Mouse (Mus musculus) G1E (cell line): ENCODE results near the gene Sc5d. TPM values are rescaled to one million over a fixed set of nuclear protein-coding genes. Genes with fewer than 3 reads are reported as not detected.
A peak's percentile ranks its signal among the peaks of the same experiment; 100 is the strongest.

Experiments used
- ATAC-seq: 2 replicates; pipeline ENCODE4 v1.8.0; 2016; ENCODE audit warnings: mild to moderate bottlenecking; ENCODE audit not compliant: insufficient number of reproducible peaks, poor library complexity, low FRiP score, severe bottlenecking; ENCODE audit errors: extremely low read depth
- DNase-seq: peaks from one replicate; pipeline ENCODE4 v3.0.0; 2012; ENCODE audit warnings: low spot score
- H3K27me3 ChIP-seq: 2 replicates; pipeline ENCODE4 v1.6.1; 2012; ENCODE audit warnings: mild to moderate bottlenecking, low read length, inconsistent platforms; ENCODE audit not compliant: insufficient read depth
- H3K36me3 ChIP-seq: replicated peaks from 2 replicates; pipeline ENCODE3; 2012; ENCODE audit warnings: mild to moderate bottlenecking, inconsistent platforms
- H3K4me1 ChIP-seq: 2 replicates; pipeline ENCODE4 v1.6.1; 2012; ENCODE audit warnings: low read depth, low read length, inconsistent platforms, mixed read lengths; ENCODE audit not compliant: insufficient read depth
- H3K4me3 ChIP-seq: 2 replicates; pipeline ENCODE4 v1.5.1; 2012; ENCODE audit warnings: low read depth, mild to moderate bottlenecking, inconsistent platforms, low read length, moderate library complexity, mixed read lengths
- H3K9me3 ChIP-seq: replicated peaks from 2 replicates; pipeline ENCODE4 v1.6.1; 2012; ENCODE audit warnings: inconsistent platforms
- CTCF ChIP-seq: IDR thresholded peaks from 2 replicates; pipeline ENCODE4 v1.5.1; 2012; ENCODE audit warnings: low read depth, low read length, inconsistent platforms, mixed read lengths
- GATA1 ChIP-seq: IDR thresholded peaks from 2 replicates; pipeline ENCODE4 v1.6.1; 2012; ENCODE audit warnings: borderline replicate concordance, low read length, inconsistent platforms, mixed read lengths
- GATA2 ChIP-seq: IDR thresholded peaks from 2 replicates; pipeline ENCODE4 v1.6.1; 2012; ENCODE audit warnings: low read depth, low read length, inconsistent platforms, borderline replicate concordance
- POLR2AphosphoS5 ChIP-seq: IDR thresholded peaks from 2 replicates; pipeline ENCODE4 v1.6.1; 2012; ENCODE audit warnings: low read depth, low read length, inconsistent platforms; ENCODE audit not compliant: insufficient replicate concordance
- TAL1 ChIP-seq: conservative IDR thresholded peaks from 2 replicates; pipeline ENCODE4 v1.6.1; 2012; ENCODE audit warnings: low read depth, low read length, inconsistent platforms, mixed read lengths
- polyA plus RNA-seq: library from polyadenylated mRNA; stranded (reverse); fragments of >175 nt; gene quantifications from 2 replicates; pipeline ENCODE4 v1.2.3, GENCODE M21; 2012
- total RNA-seq, 2 experiments: library from RNA; stranded (forward) in 1 of 2; stranded (reverse) in 1 of 2; fragments of 200-1000 nt in 1 of 2; fragments of >200 nt in 1 of 2; fragmentation: Nextera tagmentation in 1 of 2; gene quantifications; 2 replicates each; pipeline ENCODE4 v1.2.3; 2014 to 2017

Gene Sc5d
- total RNA-seq (2014; fragmentation: Nextera tagmentation) = 64.7 and 72.7 TPM in 2 replicates
- 97.9 and 113 TPM in 2 replicates for total RNA-seq (2017)
- 2.5 and 5.1 TPM in 2 replicates for polyA plus RNA-seq

- peaks cover 37% of the 10 kb centered on the region for H3K36me3 ChIP-seq
- TF ChIP-seq GATA2 (no peak), CTCF (no peak), TAL1 (no peak)
- peak; percentile 94 for ATAC-seq
Measured at GRCm38 (mm10) chr9:42264145-42264544, at the start of gene Sc5d. Gene Sc5d (minus strand): TSS chr9:42264256.

GRCm38 (mm10) chr9:42311311-42311710, 47.3 kb upstream of the Sc5d start:
- no peak for TF ChIP-seq GATA1
- TF ChIP-seq POLR2AphosphoS5 = no peak
- TF ChIP-seq CTCF = no peak
- no peak for TF ChIP-seq TAL1
- no peak for TF ChIP-seq GATA2
- H3K36me3 ChIP-seq = no peaks in the 10 kb centered on the region
- H3K4me3 ChIP-seq = no peak overlapping the region
- no peak for DNase-seq
- ATAC-seq = no peak
- H3K27me3 ChIP-seq = peaks cover 10% of the 10 kb centered on the region
- no peaks in the 10 kb centered on the region for H3K4me1 ChIP-seq
- H3K9me3 ChIP-seq = no peaks in the 10 kb centered on the region

More at GRCm38 (mm10) chr9:42264145-42264544, at the start of gene Sc5d:
- Histone ChIP-seq H3K4me3 (peak within 1 kb of the TSS; percentile 86), H3K9me3 (no peaks in the 10 kb centered on the region), H3K4me1 (peaks cover 32% of the 10 kb centered on the region), H3K27me3 (no peaks in the 10 kb centered on the region)
- peak; percentile 89 for DNase-seq

- no peak for TF ChIP-seq GATA2
- no peak for TF ChIP-seq CTCF
- no peak for TF ChIP-seq GATA1
- no peak for TF ChIP-seq POLR2AphosphoS5
- TF ChIP-seq TAL1 = no peak
- no peak for ATAC-seq
- Histone ChIP-seq H3K4me1 (no peaks in the 10 kb centered on the region), H3K27me3 (no peaks in the 10 kb centered on the region), H3K9me3 (no peaks in the 10 kb centered on the region), H3K4me3 (no peak overlapping the region), H3K36me3 (no peaks in the 10 kb centered on the region)
- no peak for DNase-seq
Measured at GRCm38 (mm10) chr9:42303894-42304293, 39.8 kb upstream of the Sc5d start.

- no peak for DNase-seq
- H3K9me3 ChIP-seq = no peaks in the 10 kb centered on the region
- no peak for ATAC-seq
- TF ChIP-seq GATA1 = no peak
- no peak for TF ChIP-seq TAL1
- TF ChIP-seq CTCF = no peak
- TF ChIP-seq GATA2 = no peak
- no peak for TF ChIP-seq POLR2AphosphoS5
- H3K27me3 ChIP-seq = 0 out of 2 replicates have a peak, but pooled peaks cover 3% of the 10 kb centered on the region
- H3K36me3 ChIP-seq = no peaks in the 10 kb centered on the region
- H3K4me3 ChIP-seq = no peak overlapping the region
- no peaks in the 10 kb centered on the region for H3K4me1 ChIP-seq
Measured at GRCm38 (mm10) chr9:42301082-42301633, 37.1 kb upstream of the Sc5d start.

GRCm38 (mm10) chr9:42296297-42296922, 32.4 kb upstream of the Sc5d start:
- Histone ChIP-seq H3K4me3 (no peak overlapping the region), H3K9me3 (no peaks in the 10 kb centered on the region), H3K4me1 (no peaks in the 10 kb centered on the region), H3K27me3 (0 out of 2 replicates have a peak, but pooled peaks cover 3% of the 10 kb centered on the region), H3K36me3 (no peaks in the 10 kb centered on the region)
- DNase-seq = no peak
- TF ChIP-seq GATA1 = no peak
- TF ChIP-seq POLR2AphosphoS5 = no peak
- no peak for TF ChIP-seq GATA2
- TF ChIP-seq TAL1 = no peak
- TF ChIP-seq CTCF = no peak
- no peak for ATAC-seq

- Histone ChIP-seq H3K36me3 (no peaks in the 10 kb centered on the region), H3K4me1 (no peaks in the 10 kb centered on the region), H3K4me3 (no peak overlapping the region), H3K9me3 (no peaks in the 10 kb centered on the region), H3K27me3 (0 out of 2 replicates have a peak, but pooled peaks cover 3% of the 10 kb centered on the region)
- no peak for ATAC-seq
- no peak for DNase-seq
- TF ChIP-seq POLR2AphosphoS5 = no peak
- TF ChIP-seq GATA2 = no peak
- no peak for TF ChIP-seq TAL1
- TF ChIP-seq CTCF = no peak
- no peak for TF ChIP-seq GATA1
Measured at GRCm38 (mm10) chr9:42294131-42294530, 30.1 kb upstream of the Sc5d start.
